10 mouse cellular contexts compared by ENCODE assay signal in the genomic region with DNA sequence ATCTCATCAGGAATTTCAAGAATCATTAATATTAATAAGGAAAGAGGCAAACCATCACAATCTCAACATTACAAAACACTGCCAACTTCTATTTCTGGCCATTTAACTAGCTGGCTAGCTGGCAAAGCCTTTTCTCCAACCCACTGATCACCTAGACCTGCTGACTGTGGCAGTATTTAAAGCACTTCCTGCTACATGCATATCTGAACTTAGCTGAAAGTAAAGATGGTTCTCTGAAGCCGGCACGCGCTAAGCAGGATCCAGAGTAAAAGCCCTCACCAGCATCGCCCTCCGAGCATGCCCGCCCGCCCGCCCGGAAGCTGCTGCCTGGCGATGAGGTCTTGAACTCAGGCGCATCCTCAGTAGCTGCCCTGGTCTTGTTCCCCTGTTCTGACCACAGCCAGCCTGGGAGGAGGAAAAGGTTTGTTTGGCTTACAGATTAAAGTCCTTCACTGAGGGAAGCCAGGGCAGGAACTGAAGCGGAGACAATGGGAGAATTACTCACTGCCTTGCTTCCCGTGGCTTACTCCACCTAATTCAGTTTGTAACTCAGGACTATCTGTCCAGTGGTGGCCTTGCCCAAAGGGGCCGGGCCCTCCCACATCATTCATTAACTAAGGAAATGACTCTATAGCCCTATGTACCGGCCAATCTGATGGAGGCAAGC. TPM values are rescaled to one million over a fixed set of nuclear protein-coding genes. Genes with fewer than 3 reads are reported as not detected.
DNase-seq lines count a peak whose midpoint lies in the region; ATAC-seq lines count a peak whose summit lies in the region.
"Had no signal": no experiment of that assay in that cellular context is flagged by ENCODE, and none has a peak within 500 bp of the region (broad histone marks: within the 10 kb centered on the region; RNA-seq: fewer than 3 reads in every experiment).

No protein-coding gene starts in this region.

- peak overlapping the region; percentile 62; the same call in 1 of the 2 replicates for H3K27ac ChIP-seq in heart, embryonic 12.5 days (ENCODE audit: poor library complexity, severe bottlenecking)
- H3K27ac ChIP-seq in midbrain, embryonic 13.5 days, result no peak overlapping the region
- H3K27ac ChIP-seq: limb, embryonic 13.5 days had no signal

- no peak overlapping the region for H3K9ac ChIP-seq in heart, embryonic 12.5 days
- H3K9ac ChIP-seq in midbrain, embryonic 13.5 days (replicated peaks), result no peak overlapping the region
- H3K9ac ChIP-seq: limb, embryonic 13.5 days had no signal

- peak overlapping the region; percentile 35; the same call in 1 of the 2 replicates for H3K4me2 ChIP-seq in heart, embryonic 12.5 days
- H3K4me2 ChIP-seq in midbrain, embryonic 13.5 days (replicated peaks), result 0 out of 2 replicates have a peak overlapping the region, but pooled peaks have one; percentile 17
- H3K4me2 ChIP-seq: limb, embryonic 13.5 days had no signal

- H3K27me3 ChIP-seq in heart, embryonic 12.5 days (replicated peaks), result no peaks in the 10 kb centered on the region
- no peaks in the 10 kb centered on the region; the same call in 1 of the 2 replicates for H3K27me3 ChIP-seq in midbrain, embryonic 13.5 days
- H3K27me3 ChIP-seq: limb, embryonic 13.5 days had no signal

- peak; percentile 29 to 60 for DNase-seq in adrenal gland, adult (ENCODE audit: inconsistent age in 2 of 2, low spot score in 1 of 2)
- DNase-seq in adrenal gland, postnatal 4 days (ENCODE audit: low spot score in 2 of 2), result no peak
- peak; percentile 60 for DNase-seq in kidney, postnatal 10 days
- DNase-seq in ovary, postnatal 36 days (ENCODE audit: low spot score), result no peak
- DNase-seq in spleen, postnatal 10 days (ENCODE audit: low spot score in 2 of 2), result no peak
- no peak for DNase-seq in layer of hippocampus, adult 18-20 months (ENCODE audit: low spot score in 2 of 2)

- H3K4me3 ChIP-seq in heart, embryonic 12.5 days, result no peak overlapping the region
- H3K4me3 ChIP-seq in midbrain, embryonic 13.5 days (replicated peaks), result no peak overlapping the region
- H3K4me3 ChIP-seq: limb, embryonic 13.5 days had no signal

- whole genome bisulfite sequencing in heart, embryonic 12.5 days, result 44% methylated on average over 15 of the region's 15 CpGs
- WGBS in midbrain, embryonic 13.5 days, result 57% methylated on average over 15 of the region's 15 CpGs

- no peaks in the 10 kb centered on the region for H3K36me3 ChIP-seq in heart, embryonic 12.5 days
- no peaks in the 10 kb centered on the region for H3K36me3 ChIP-seq in midbrain, embryonic 13.5 days
- H3K36me3 ChIP-seq: limb, embryonic 13.5 days had no signal

- peak; percentile 71 for ATAC-seq in heart, embryonic 12.5 days (ENCODE audit: insufficient number of reproducible peaks, low FRiP score)
- no peak for ATAC-seq in midbrain, embryonic 13.5 days

- peaks cover 9% of the 10 kb centered on the region for H3K4me1 ChIP-seq in heart, embryonic 12.5 days (replicated peaks)
- peaks cover 12% of the 10 kb centered on the region for H3K4me1 ChIP-seq in midbrain, embryonic 13.5 days (replicated peaks)
- H3K4me1 ChIP-seq: limb, embryonic 13.5 days had no signal

- no peaks in the 10 kb centered on the region for H3K9me3 ChIP-seq in heart, embryonic 12.5 days (replicated peaks)
- H3K9me3 ChIP-seq in midbrain, embryonic 13.5 days, result no peaks in the 10 kb centered on the region
- H3K9me3 ChIP-seq: limb, embryonic 13.5 days had no signal

RNA-seq across cellular contexts. Expression of gene Chn2, which starts 18.1 kb away (rescaled TPM):
- total RNA-seq in adrenal gland, postnatal 4 days (2021), result 10 to 100 TPM; 10.7 to 11.1 TPM
- polyA plus RNA-seq in heart, embryonic 12.5 days (2016; fragmentation: Nextera tagmentation; extraction: Ambion mirVana), result 7.6 and 12.4 TPM in 2 replicates
- 28.8 and 29.1 TPM in 2 replicates for polyA plus RNA-seq in midbrain, embryonic 13.5 days (2015; fragmentation: Nextera tagmentation; extraction: Ambion mirVana)
- 10 to 100 TPM; 17.8 to 22.4 TPM for total RNA-seq in layer of hippocampus, adult 18-20 months (2021)

RNA-seq across cellular contexts. Expression of gene Cpvl, which starts 42.8 kb away (rescaled TPM):
- under 1 TPM; 0.25 to 0.34 TPM for total RNA-seq in adrenal gland, postnatal 4 days (2021)
- polyA plus RNA-seq in heart, embryonic 12.5 days (2016; fragmentation: Nextera tagmentation; extraction: Ambion mirVana), result not detected in 2 replicates
- 0.13 TPM in 1 of 2 replicates, not detected in the other for polyA plus RNA-seq in midbrain, embryonic 13.5 days (2015; fragmentation: Nextera tagmentation; extraction: Ambion mirVana)
- not detected for total RNA-seq in layer of hippocampus, adult 18-20 months (2021)
- polyA plus RNA-seq: brain, embryonic 14.5 days had no signal

Comparison
In these comparisons a context has a peak if more than half of its experiments do, and no peak if none do; other contexts are left out.
1. DNase-seq: peak in adrenal gland, adult (2 of 2) and kidney, postnatal 10 days (single experiment); none in adrenal gland, postnatal 4 days (0 of 2), ovary, postnatal 36 days (single experiment), spleen, postnatal 10 days (0 of 2) and layer of hippocampus, adult 18-20 months (0 of 2).